Mouse (Mus musculus) megakaryocyte-erythroid progenitor cell, adult 5-6 weeks (primary cell): ENCODE data around the gene Lacc1. TPM values are rescaled to one million over a fixed set of nuclear protein-coding genes. Genes with fewer than 3 reads are reported as not detected.

ENCODE experiments used
- ATAC-seq: replicated peaks from 2 replicates; pipeline ENCODE4 v1.8.0; 2016; ENCODE audit warnings: mild to moderate bottlenecking, inconsistent platforms; ENCODE audit not compliant: severe bottlenecking, poor library complexity, low FRiP score, low TSS enrichment
- total RNA-seq, 2 experiments: library from RNA; stranded (forward) in 1 of 2; stranded (reverse) in 1 of 2; fragments of 200-1000, 215-1000 nt in 1 of 2; fragments of >200 nt in 1 of 2; fragmentation: Nextera tagmentation in 1 of 2; gene quantifications; 2 replicates each; pipeline ENCODE4 v1.2.3; 2014 to 2017

The Lacc1 gene
- total RNA-seq, 2 experiments from 2014 or later, result 2.7 to 3.0 TPM

DNA sequence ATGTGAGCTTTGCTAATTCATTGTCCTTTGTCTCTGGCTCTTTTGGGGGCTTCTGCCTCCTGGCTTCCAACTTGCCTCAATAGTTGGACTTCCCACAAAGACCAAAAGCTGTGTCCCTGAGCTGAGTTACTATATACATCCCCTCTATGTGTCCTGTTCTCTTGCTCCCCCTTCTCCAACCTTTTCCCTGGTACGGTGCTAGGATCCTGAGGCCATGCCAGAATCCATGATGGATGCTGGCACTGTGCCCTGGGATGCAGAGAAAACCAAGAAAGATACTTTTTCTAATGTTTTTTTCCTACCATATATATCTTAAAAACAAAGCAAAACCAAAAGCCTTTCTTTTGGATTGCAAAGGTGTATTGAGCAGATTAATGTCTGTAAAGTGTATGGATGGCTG, 54.9 kb downstream of the Lacc1 start:
- no peak for ATAC-seq

DNA sequence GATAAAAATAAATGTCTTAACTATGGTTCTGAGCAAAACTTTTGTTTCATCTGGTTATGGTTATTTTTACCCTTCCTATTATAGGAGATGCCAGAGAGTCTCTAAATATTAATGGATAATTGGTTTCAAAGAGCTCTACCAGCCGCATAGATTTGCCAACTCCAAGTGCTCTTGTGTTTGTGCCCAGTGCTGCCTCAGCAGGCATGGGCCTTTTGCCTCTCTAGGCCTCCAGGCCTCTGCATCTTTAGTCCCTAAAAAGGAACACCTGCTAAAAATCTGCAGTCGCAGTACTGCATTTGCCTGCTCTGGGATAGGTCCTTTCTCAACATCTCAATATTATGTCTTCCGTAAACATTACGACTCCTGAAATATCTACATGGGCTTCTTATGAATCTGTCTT, 55.5 kb downstream of the Lacc1 start:
- ATAC-seq, result no peak

DNA sequence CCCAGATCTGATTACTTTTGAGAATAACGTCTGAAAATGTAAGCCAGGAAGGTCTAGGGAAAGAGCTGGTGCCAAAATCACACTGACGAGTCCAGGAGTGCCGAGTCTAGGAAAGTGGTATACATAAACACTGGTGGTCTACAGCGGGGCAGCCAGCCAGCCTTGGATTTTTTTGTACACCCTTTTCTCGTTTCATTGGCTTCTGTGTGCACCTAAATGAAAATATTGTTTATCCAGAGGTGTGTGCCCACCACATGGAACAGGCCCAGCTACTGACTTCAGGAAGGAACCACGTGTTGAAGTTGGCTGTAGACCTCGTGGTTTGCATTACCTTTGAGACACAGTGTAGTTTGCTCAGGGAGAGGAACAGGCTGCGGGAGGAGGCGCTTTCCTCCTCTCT, 57.1 kb downstream of the Lacc1 start:
- no peak for ATAC-seq

Other genes with a start within 250 kb of the Lacc1 start
- gene Ccdc122, start 132 bp downstream of the Lacc1 start, total RNA-seq (2014; fragmentation: Nextera tagmentation), result 2.5 and 4.4 TPM in 2 replicates
- gene Ccdc122, start 132 bp downstream of the Lacc1 start, total RNA-seq (2017), result 6.7 and 12.6 TPM in 2 replicates
- gene Enox1, start 119.9 kb upstream of the Lacc1 start, total RNA-seq (2014; fragmentation: Nextera tagmentation), result not detected in 2 replicates
- not detected in 2 replicates for gene Enox1, start 119.9 kb upstream of the Lacc1 start, total RNA-seq (2017)